Mouse (Mus musculus) ovary, postnatal 10 days (tissue): ENCODE data around the gene Ccnjl.
A peak's percentile ranks its signal among the peaks of the same experiment; 100 is the strongest.

Experiments used
- DNase-seq: peaks from one replicate; pipeline ENCODE4 v3.0.0; 2022; ENCODE audit warnings: low spot score

Gene Ccnjl

GRCm38 (mm10) chr11:43569188-43569587 lies 40.6 kb downstream of the Ccnjl start:
- no peak for DNase-seq

- DNase-seq: no peak
Measured at GRCm38 (mm10) chr11:43569595-43569994, 41.0 kb downstream of the Ccnjl start.

GRCm38 (mm10) chr11:43575061-43575375 lies 46.4 kb downstream of the Ccnjl start:
- DNase-seq: no peak

GRCm38 (mm10) chr11:43575376-43576151 lies 47.0 kb downstream of the Ccnjl start:
- DNase-seq: no peak

- DNase-seq: no peak
Measured at GRCm38 (mm10) chr11:43577713-43578478, 49.3 kb downstream of the Ccnjl start.

- DNase-seq: no peak
Measured at GRCm38 (mm10) chr11:43585211-43586005, 56.8 kb downstream of the Ccnjl start.

GRCm38 (mm10) chr11:43586324-43587090 lies 57.9 kb downstream of the Ccnjl start, which contains the start of gene 4933415A04Rik:
Gene 4933415A04Rik (plus strand): TSS chr11:43587040.
- peak; percentile 38 for DNase-seq

- no peak for DNase-seq
Measured at GRCm38 (mm10) chr11:43589530-43590072, 61.0 kb downstream of the Ccnjl start.

- no peak for DNase-seq
Measured at GRCm38 (mm10) chr11:43601440-43601839, 72.9 kb downstream of the Ccnjl start, which contains the start of gene Fabp6. Gene Fabp6 (minus strand): TSS chr11:43601540.

- no peak for DNase-seq
Measured at GRCm38 (mm10) chr11:43604207-43604606, 75.6 kb downstream of the Ccnjl start.

GRCm38 (mm10) chr11:43604891-43605290 lies 76.3 kb downstream of the Ccnjl start:
- DNase-seq: no peak

GRCm38 (mm10) chr11:43605859-43606258 lies 77.3 kb downstream of the Ccnjl start:
- DNase-seq: no peak

GRCm38 (mm10) chr11:43608440-43608839 lies 79.9 kb downstream of the Ccnjl start:
- DNase-seq: no peak

- no peak for DNase-seq
Measured at GRCm38 (mm10) chr11:43610006-43610661, 81.5 kb downstream of the Ccnjl start.

- no peak for DNase-seq
Measured at GRCm38 (mm10) chr11:43610662-43611033, 82.1 kb downstream of the Ccnjl start.

- DNase-seq: peak; percentile 56
Measured at GRCm38 (mm10) chr11:43612834-43613488, 84.4 kb downstream of the Ccnjl start.

- DNase-seq: no peak
Measured at GRCm38 (mm10) chr11:43617924-43618323, 89.3 kb downstream of the Ccnjl start.

GRCm38 (mm10) chr11:43618403-43618802 lies 89.8 kb downstream of the Ccnjl start:
- no peak for DNase-seq

- no peak for DNase-seq
Measured at GRCm38 (mm10) chr11:43621769-43622168, 93.2 kb downstream of the Ccnjl start.

- no peak for DNase-seq
Measured at GRCm38 (mm10) chr11:43624341-43624740, 95.8 kb downstream of the Ccnjl start.
